Mouse (Mus musculus) midbrain, embryonic 12.5 days (tissue): ENCODE measurements at regions not wholly inside any gene's neighbourhood (a gene's known extent, or its start where the extent isn't known, plus 50 kb on each side); places are given as distances from the start of the nearest gene placed in this dataset.

Source experiments
- ATAC-seq: fragments of 200-750 bp; cut with Nextera tagmentation; 2 replicates; pipeline ENCODE4 v1.8.0; 2017; ENCODE audit warnings: low read depth, moderate TSS enrichment, moderate library complexity; ENCODE audit not compliant: low FRiP score
- H3K27ac ChIP-seq: fragments of 300-500 bp; sonication (generic); replicated peaks from 2 replicates; pipeline ENCODE4 v1.5.1; 2016; ENCODE audit warnings: mild to moderate bottlenecking
- H3K27me3 ChIP-seq: fragments of 300-500 bp; sonication (generic); 2 replicates; pipeline ENCODE4 v1.6.1; 2016; ENCODE audit warnings: mild to moderate bottlenecking
- H3K36me3 ChIP-seq: fragments of 300-500 bp; sonication (generic); 2 replicates; pipeline ENCODE4 v1.6.1; 2016
- H3K4me1 ChIP-seq: fragments of 300-500 bp; sonication (generic); 2 replicates; pipeline ENCODE4 v1.6.1; 2016
- H3K4me2 ChIP-seq: fragments of 300-500 bp; sonication (generic); replicated peaks from 2 replicates; pipeline ENCODE4 v1.6.1; 2016; ENCODE audit warnings: mild to moderate bottlenecking, moderate library complexity
- H3K4me3 ChIP-seq: fragments of 300-500 bp; sonication (generic); 2 replicates; pipeline ENCODE4 v1.5.1; 2016; ENCODE audit warnings: mild to moderate bottlenecking
- H3K9ac ChIP-seq: fragments of 300-500 bp; sonication (generic); replicated peaks from 2 replicates; pipeline ENCODE4 v1.6.1; 2016; ENCODE audit warnings: mild to moderate bottlenecking, moderate library complexity
- H3K9me3 ChIP-seq: fragments of 300-500 bp; sonication (generic); 2 replicates; pipeline ENCODE4 v1.6.1; 2016; ENCODE audit warnings: mild to moderate bottlenecking
- WGBS: fragments of 180-500 bp; shearing (Covaris S2); methylation state at CpG from one replicate; pipeline ENCODE4 v1.1.7; 2016; 5-methylcytosine and 5-hydroxymethylcytosine counted together

- Histone ChIP-seq H3K36me3 (no peaks in the 10 kb centered on the region), H3K4me1 (no peaks in the 10 kb centered on the region), H3K9me3 (no peaks in the 10 kb centered on the region), H3K9ac (no peak overlapping the region), H3K27me3 (no peaks in the 10 kb centered on the region), H3K27ac (no peak overlapping the region), H3K4me3 (no peak overlapping the region), H3K4me2 (no peak overlapping the region)
- no peak for ATAC-seq
- 90% methylated on average over 9 of the region's 9 CpGs for WGBS
Observed at GRCm38 (mm10) chr9:118204456-118204855, 54.5 kb upstream of the Cmc1 start.

- 87% methylated on average over 7 of the region's 7 CpGs for whole genome bisulfite sequencing
- ATAC-seq = no peak
Observed at GRCm38 (mm10) chr9:118206483-118206882, 56.5 kb upstream of the Cmc1 start.

GRCm38 (mm10) chr9:118219696-118220095 lies 69.7 kb upstream of the Cmc1 start:
- no peaks in the 10 kb centered on the region for H3K4me1 ChIP-seq
- no peak overlapping the region for H3K4me2 ChIP-seq
- no peak overlapping the region for H3K4me3 ChIP-seq
- no peaks in the 10 kb centered on the region for H3K27me3 ChIP-seq
- ATAC-seq = no peak
- H3K27ac ChIP-seq = no peak overlapping the region
- H3K9me3 ChIP-seq = peaks cover 4% of the 10 kb centered on the region; the same call in 1 of the 2 replicates
- H3K9ac ChIP-seq = no peak overlapping the region
- 91% methylated on average over 5 of the region's 5 CpGs for WGBS
- H3K36me3 ChIP-seq = no peaks in the 10 kb centered on the region

More at GRCm38 (mm10) chr9:118206483-118206882, 56.5 kb upstream of the Cmc1 start:
- H3K9ac ChIP-seq = no peak overlapping the region
- no peaks in the 10 kb centered on the region for H3K9me3 ChIP-seq
- H3K4me1 ChIP-seq = no peaks in the 10 kb centered on the region
- no peak overlapping the region for H3K4me3 ChIP-seq
- H3K27ac ChIP-seq = no peak overlapping the region
- H3K27me3 ChIP-seq = no peaks in the 10 kb centered on the region
- H3K4me2 ChIP-seq = no peak overlapping the region
- H3K36me3 ChIP-seq = no peaks in the 10 kb centered on the region

GRCm38 (mm10) chr9:118221186-118221585 lies 71.2 kb upstream of the Cmc1 start:
- Histone ChIP-seq H3K4me1 (no peaks in the 10 kb centered on the region), H3K9ac (no peak overlapping the region)
- WGBS = 88% methylated on average over 14 of the region's 14 CpGs

GRCm38 (mm10) chr9:118227401-118228061 lies 77.6 kb upstream of the Cmc1 start:
- Histone ChIP-seq H3K4me1 (peaks cover 20% of the 10 kb centered on the region), H3K36me3 (no peaks in the 10 kb centered on the region), H3K4me2 (no peak overlapping the region), H3K9me3 (no peaks in the 10 kb centered on the region), H3K27me3 (no peaks in the 10 kb centered on the region), H3K27ac (peak overlapping the region; percentile 39; the same call in 1 of the 2 replicates), H3K4me3 (no peak overlapping the region), H3K9ac (no peak overlapping the region)
- WGBS = 55% methylated on average over 23 of the region's 23 CpGs
- 0 out of 2 replicates have a peak, but pooled peaks have one; percentile 54 for ATAC-seq

More at GRCm38 (mm10) chr9:118221186-118221585, 71.2 kb upstream of the Cmc1 start:
- Histone ChIP-seq H3K4me2 (no peak overlapping the region), H3K36me3 (no peaks in the 10 kb centered on the region), H3K27me3 (no peaks in the 10 kb centered on the region), H3K9me3 (no peaks in the 10 kb centered on the region), H3K27ac (no peak overlapping the region), H3K4me3 (no peak overlapping the region)
- no peak for ATAC-seq

- ATAC-seq = no peak; the same call in 1 of the 2 replicates
- Histone ChIP-seq H3K27me3 (no peaks in the 10 kb centered on the region), H3K4me1 (peaks cover 20% of the 10 kb centered on the region), H3K36me3 (no peaks in the 10 kb centered on the region), H3K9me3 (no peaks in the 10 kb centered on the region), H3K4me2 (no peak overlapping the region), H3K9ac (no peak overlapping the region), H3K27ac (peak overlapping the region; percentile 26), H3K4me3 (no peak overlapping the region)
- WGBS = 60% methylated on average over 19 of the region's 19 CpGs
Observed at GRCm38 (mm10) chr9:118228691-118229427, 78.9 kb upstream of the Cmc1 start.

- ATAC-seq = no peak
- no peak overlapping the region for H3K4me3 ChIP-seq
Observed at GRCm38 (mm10) chr9:118240711-118241110, 90.7 kb upstream of the Cmc1 start.

GRCm38 (mm10) chr9:118246820-118247628 lies 97.0 kb upstream of the Cmc1 start:
- WGBS = 45% methylated on average over 15 of the region's 15 CpGs
- no peak overlapping the region for H3K4me3 ChIP-seq
- H3K4me2 ChIP-seq = no peak overlapping the region
- peaks cover 69% of the 10 kb centered on the region for H3K27me3 ChIP-seq
- ATAC-seq = no peak
- H3K27ac ChIP-seq = no peak overlapping the region
- H3K4me1 ChIP-seq = peaks cover 6% of the 10 kb centered on the region
- no peaks in the 10 kb centered on the region for H3K9me3 ChIP-seq
- H3K9ac ChIP-seq = no peak overlapping the region
- H3K36me3 ChIP-seq = no peaks in the 10 kb centered on the region

More at GRCm38 (mm10) chr9:118240711-118241110, 90.7 kb upstream of the Cmc1 start:
- peaks cover 3% of the 10 kb centered on the region; the same call in 1 of the 2 replicates for H3K4me1 ChIP-seq
- 65% methylated on average over 4 of the region's 4 CpGs for WGBS
- H3K9ac ChIP-seq = no peak overlapping the region
- H3K27ac ChIP-seq = no peak overlapping the region
- peaks cover 21% of the 10 kb centered on the region for H3K27me3 ChIP-seq
- H3K36me3 ChIP-seq = no peaks in the 10 kb centered on the region
- H3K9me3 ChIP-seq = no peaks in the 10 kb centered on the region
- H3K4me2 ChIP-seq = no peak overlapping the region

- H3K4me3 ChIP-seq = no peak overlapping the region
- ATAC-seq = no peak
- H3K27me3 ChIP-seq = peaks cover 76% of the 10 kb centered on the region
- H3K4me1 ChIP-seq = peaks cover 20% of the 10 kb centered on the region; the same call in 1 of the 2 replicates
- H3K36me3 ChIP-seq = no peaks in the 10 kb centered on the region
- H3K27ac ChIP-seq = no peak overlapping the region
- H3K9me3 ChIP-seq = no peaks in the 10 kb centered on the region
- H3K4me2 ChIP-seq = no peak overlapping the region
- H3K9ac ChIP-seq = no peak overlapping the region
Observed at GRCm38 (mm10) chr9:118253829-118254228, 103.9 kb upstream of the Cmc1 start.

- Histone ChIP-seq H3K36me3 (no peaks in the 10 kb centered on the region), H3K27me3 (peaks cover 76% of the 10 kb centered on the region), H3K4me1 (peaks cover 20% of the 10 kb centered on the region; the same call in 1 of the 2 replicates), H3K27ac (peak overlapping the region; percentile 5; the same call in 1 of the 2 replicates), H3K9me3 (no peaks in the 10 kb centered on the region), H3K4me3 (no peak overlapping the region), H3K9ac (no peak overlapping the region), H3K4me2 (no peak overlapping the region)
- ATAC-seq = peak; percentile 48
- 20% methylated on average over 9 of the region's 9 CpGs for WGBS
Observed at GRCm38 (mm10) chr9:118255200-118255733, 105.3 kb upstream of the Cmc1 start.

GRCm38 (mm10) chr9:118255751-118256266 lies 105.8 kb upstream of the Cmc1 start:
- H3K27ac ChIP-seq = peak overlapping the region; percentile 4; the same call in 1 of the 2 replicates
- WGBS = 2% methylated on average over 11 of the region's 11 CpGs
- H3K4me2 ChIP-seq = no peak overlapping the region
- peak; percentile 94 for ATAC-seq
- H3K36me3 ChIP-seq = no peaks in the 10 kb centered on the region
- peaks cover 77% of the 10 kb centered on the region for H3K27me3 ChIP-seq
- H3K4me1 ChIP-seq = peaks cover 20% of the 10 kb centered on the region; the same call in 1 of the 2 replicates
- H3K9me3 ChIP-seq = no peaks in the 10 kb centered on the region
- no peak overlapping the region for H3K4me3 ChIP-seq
- no peak overlapping the region for H3K9ac ChIP-seq
